Mouse (Mus musculus) ES-E14 (cell line): ENCODE measurements around the gene Gm9747.

Source experiments
- CHD2 ChIP-seq: IDR thresholded peaks from 2 replicates; pipeline ENCODE4 v1.6.1; 2014; ENCODE audit warnings: mild to moderate bottlenecking, low read depth, low read length, inconsistent platforms
- HCFC1 ChIP-seq: IDR thresholded peaks from 2 replicates; pipeline ENCODE4 v1.6.1; 2012; ENCODE audit warnings: low read length, inconsistent platforms, borderline replicate concordance; ENCODE audit not compliant: insufficient read depth
- MAFK ChIP-seq: IDR thresholded peaks from 2 replicates; pipeline ENCODE4 v1.6.1; 2014; ENCODE audit warnings: mild to moderate bottlenecking, low read depth, low read length, inconsistent platforms; ENCODE audit not compliant: insufficient read depth
- ZNF384 ChIP-seq: IDR thresholded peaks from 2 replicates; pipeline ENCODE4 v1.6.1; 2012; ENCODE audit warnings: low read depth, low read length, inconsistent platforms

DNA sequence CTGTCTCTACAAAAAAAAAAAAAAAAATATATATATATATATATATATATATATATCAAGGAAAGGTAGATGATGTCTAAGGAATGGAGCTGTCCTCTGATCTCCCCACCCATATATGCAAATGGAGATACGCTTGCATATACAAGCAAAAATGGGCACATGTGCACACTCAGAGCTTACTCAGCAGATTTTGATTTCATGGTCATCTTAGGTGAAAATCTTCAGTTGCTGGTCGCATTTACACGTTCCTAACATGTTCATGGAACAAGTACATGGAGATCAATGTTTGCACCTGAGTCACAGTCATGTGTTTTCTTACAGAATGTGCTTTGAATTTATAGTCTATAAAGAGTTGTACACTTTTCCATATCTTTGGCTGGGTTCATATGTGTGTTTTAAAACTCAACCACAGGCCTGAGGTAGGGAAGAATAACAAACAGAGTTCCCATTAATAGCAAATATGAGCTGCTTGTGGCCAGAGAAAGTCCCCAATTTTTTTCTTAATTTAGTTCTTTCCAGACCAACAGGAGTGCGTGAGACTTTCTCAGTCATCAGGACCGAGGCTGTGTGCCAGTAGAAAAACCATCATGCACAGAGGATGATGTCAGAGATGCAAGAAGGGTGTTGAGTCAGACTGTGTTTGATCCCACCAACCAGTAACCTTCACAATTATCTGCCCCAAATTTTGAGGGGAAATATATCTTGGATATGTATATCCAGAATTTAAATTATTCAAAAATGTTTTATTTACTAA lies 9.7 kb upstream of the Gm9747 start:
- TF ChIP-seq HCFC1, result no peak
- peak; percentile 54; the same call in 1 of the 2 replicates for TF ChIP-seq MAFK
- no peak for TF ChIP-seq CHD2
- TF ChIP-seq ZNF384, result no peak
